Mouse (Mus musculus): ENCODE measurements at regions not wholly inside any gene's neighbourhood (a gene's known extent, or its start where the extent isn't known, plus 50 kb on each side); places are given as distances from the start of the nearest gene placed in this dataset.

GRCm38 (mm10) chr3:38820787-38821186 is 66.0 kb upstream of the Fat4 start:
- no peak for TF ChIP-seq POLR2A (IDR thresholded peaks at IDR 0.05; ENCODE audit: extremely low read depth, insufficient read depth, low read length)
- no peak for TF ChIP-seq CTCF (IDR thresholded peaks at IDR 0.05; ENCODE audit: extremely low read depth, insufficient read depth, low read length)
- no peaks in the 10 kb centered on the region for H3K4me1 ChIP-seq (ENCODE audit: control insufficient read depth, insufficient read depth, low read length)
- H3K4me3 ChIP-seq (ENCODE audit: insufficient read depth, low read length) = no peak overlapping the region
- no peak overlapping the region for H3K27ac ChIP-seq (ENCODE audit: insufficient read depth, low read length)

GRCm38 (mm10) chr3:38820315-38820714 is 66.4 kb upstream of the Fat4 start:
- no peak overlapping the region for H3K27ac ChIP-seq (ENCODE audit: insufficient read depth, low read length)
- H3K4me3 ChIP-seq (ENCODE audit: insufficient read depth, low read length) = no peak overlapping the region
- TF ChIP-seq POLR2A (IDR thresholded peaks at IDR 0.05; ENCODE audit: extremely low read depth, insufficient read depth, low read length) = no peak
- TF ChIP-seq CTCF (IDR thresholded peaks at IDR 0.05; ENCODE audit: extremely low read depth, insufficient read depth, low read length) = no peak
- H3K4me1 ChIP-seq (ENCODE audit: control insufficient read depth, insufficient read depth, low read length) = no peaks in the 10 kb centered on the region

- TF ChIP-seq CTCF (IDR thresholded peaks at IDR 0.05; ENCODE audit: extremely low read depth, insufficient read depth, low read length) (no peak), POLR2A (IDR thresholded peaks at IDR 0.05; ENCODE audit: extremely low read depth, insufficient read depth, low read length) (no peak)
- H3K4me3 ChIP-seq (ENCODE audit: insufficient read depth, low read length) = no peak overlapping the region
- no peaks in the 10 kb centered on the region for H3K4me1 ChIP-seq (ENCODE audit: control insufficient read depth, insufficient read depth, low read length)
- no peak overlapping the region for H3K27ac ChIP-seq (ENCODE audit: insufficient read depth, low read length)
Measured at GRCm38 (mm10) chr3:38817651-38818050, 69.1 kb upstream of the Fat4 start.

GRCm38 (mm10) chr3:38812457-38812856 is 74.3 kb upstream of the Fat4 start:
- no peaks in the 10 kb centered on the region for H3K4me1 ChIP-seq (ENCODE audit: control insufficient read depth, insufficient read depth, low read length)
- TF ChIP-seq CTCF (IDR thresholded peaks at IDR 0.05; ENCODE audit: extremely low read depth, insufficient read depth, low read length) = no peak
- no peak for TF ChIP-seq POLR2A (IDR thresholded peaks at IDR 0.05; ENCODE audit: extremely low read depth, insufficient read depth, low read length)

GRCm38 (mm10) chr3:38811635-38812034 is 75.1 kb upstream of the Fat4 start:
- no peaks in the 10 kb centered on the region; the same call in 1 of the 2 replicates for H3K4me1 ChIP-seq (ENCODE audit: control insufficient read depth, insufficient read depth, low read length)
- H3K27ac ChIP-seq (ENCODE audit: insufficient read depth, low read length) = no peak overlapping the region
- no peak overlapping the region for H3K4me3 ChIP-seq (ENCODE audit: insufficient read depth, low read length)
- TF ChIP-seq CTCF (IDR thresholded peaks at IDR 0.05; ENCODE audit: extremely low read depth, insufficient read depth, low read length) = 0 out of 2 replicates have a peak, but pooled peaks have one; percentile 3
- no peak for TF ChIP-seq POLR2A (IDR thresholded peaks at IDR 0.05; ENCODE audit: extremely low read depth, insufficient read depth, low read length)

More at GRCm38 (mm10) chr3:38812457-38812856, 74.3 kb upstream of the Fat4 start:
- H3K27ac ChIP-seq (ENCODE audit: insufficient read depth, low read length) = no peak overlapping the region
- no peak overlapping the region for H3K4me3 ChIP-seq (ENCODE audit: insufficient read depth, low read length)

- TF ChIP-seq POLR2A (IDR thresholded peaks at IDR 0.05; ENCODE audit: extremely low read depth, insufficient read depth, low read length) = no peak
- no peak for TF ChIP-seq CTCF (IDR thresholded peaks at IDR 0.05; ENCODE audit: extremely low read depth, insufficient read depth, low read length)
- H3K4me1 ChIP-seq (ENCODE audit: control insufficient read depth, insufficient read depth, low read length) = no peaks in the 10 kb centered on the region; the same call in 1 of the 2 replicates
- H3K27ac ChIP-seq (ENCODE audit: insufficient read depth, low read length) = no peak overlapping the region
- no peak overlapping the region for H3K4me3 ChIP-seq (ENCODE audit: insufficient read depth, low read length)
Measured at GRCm38 (mm10) chr3:38806469-38807055, 80.2 kb upstream of the Fat4 start.

- no peak overlapping the region for H3K4me3 ChIP-seq (ENCODE audit: insufficient read depth, low read length)
- TF ChIP-seq POLR2A (IDR thresholded peaks at IDR 0.05; ENCODE audit: extremely low read depth, insufficient read depth, low read length) (no peak), CTCF (IDR thresholded peaks at IDR 0.05; ENCODE audit: extremely low read depth, insufficient read depth, low read length) (no peak)
- H3K4me1 ChIP-seq (ENCODE audit: control insufficient read depth, insufficient read depth, low read length) = no peaks in the 10 kb centered on the region; the same call in 1 of the 2 replicates
- no peak overlapping the region for H3K27ac ChIP-seq (ENCODE audit: insufficient read depth, low read length)
Measured at GRCm38 (mm10) chr3:38806036-38806435, 80.7 kb upstream of the Fat4 start.

GRCm38 (mm10) chr3:38795646-38796301 is 91.0 kb upstream of the Fat4 start:
- no peak for TF ChIP-seq CTCF (IDR thresholded peaks at IDR 0.05; ENCODE audit: extremely low read depth, insufficient read depth, low read length)
- no peak for TF ChIP-seq POLR2A (IDR thresholded peaks at IDR 0.05; ENCODE audit: extremely low read depth, insufficient read depth, low read length)
- H3K27ac ChIP-seq (ENCODE audit: insufficient read depth, low read length) = no peak overlapping the region
- H3K4me1 ChIP-seq (ENCODE audit: control insufficient read depth, insufficient read depth, low read length) = peaks cover 3% of the 10 kb centered on the region
- no peak overlapping the region for H3K4me3 ChIP-seq (ENCODE audit: insufficient read depth, low read length)

GRCm38 (mm10) chr3:38793221-38793620 is 93.5 kb upstream of the Fat4 start:
- no peak for TF ChIP-seq CTCF (IDR thresholded peaks at IDR 0.05; ENCODE audit: extremely low read depth, insufficient read depth, low read length)
- TF ChIP-seq POLR2A (IDR thresholded peaks at IDR 0.05; ENCODE audit: extremely low read depth, insufficient read depth, low read length) = no peak
- Histone ChIP-seq H3K4me1 (ENCODE audit: control insufficient read depth, insufficient read depth, low read length) (peaks cover 3% of the 10 kb centered on the region), H3K27ac (ENCODE audit: insufficient read depth, low read length) (no peak overlapping the region), H3K4me3 (ENCODE audit: insufficient read depth, low read length) (no peak overlapping the region)

GRCm38 (mm10) chr3:38788751-38789150 is 98.0 kb upstream of the Fat4 start:
- Histone ChIP-seq H3K4me3 (ENCODE audit: insufficient read depth, low read length) (no peak overlapping the region), H3K27ac (ENCODE audit: insufficient read depth, low read length) (no peak overlapping the region), H3K4me1 (ENCODE audit: control insufficient read depth, insufficient read depth, low read length) (no peaks in the 10 kb centered on the region)
- TF ChIP-seq CTCF (IDR thresholded peaks at IDR 0.05; ENCODE audit: extremely low read depth, insufficient read depth, low read length) (no peak), POLR2A (IDR thresholded peaks at IDR 0.05; ENCODE audit: extremely low read depth, insufficient read depth, low read length) (no peak)

Measured in cortical plate, adult 2 months (tissue).